In genomic region chr6:4022645-4023044, GRCm38 (mm10) we compare ENCODE assay signal across 18 mouse cellular contexts. TPM values are rescaled to one million over a fixed set of nuclear protein-coding genes. Genes with fewer than 3 reads are reported as not detected.
"Had no signal": no experiment of that assay in that cellular context is flagged by ENCODE, and none has a peak within 500 bp of the region (broad histone marks: within the 10 kb centered on the region; RNA-seq: fewer than 3 reads in every experiment).

No protein-coding gene starts in this region.

- DNase-seq: liver; liver, embryonic 13.5 days; liver, postnatal 0 days; retina, postnatal 1 day; thymus, postnatal 36 days had no signal

- ATAC-seq: intestine, embryonic 16.5 days; liver, postnatal 0 days; midbrain, embryonic 16.5 days had no signal

- H3K4me3 ChIP-seq: layer of hippocampus, adult 2 months; limb, embryonic 12.5 days; liver, embryonic 13.5 days; megakaryocyte, embryonic 14.5 days; midbrain, embryonic 12.5 days; neural tube, embryonic 13.5 days; stomach, embryonic 15.5 days had no signal

- H3K27ac ChIP-seq: layer of hippocampus, adult 2 months; limb, embryonic 12.5 days; liver, embryonic 13.5 days; macrophage; midbrain, embryonic 12.5 days; neural tube, embryonic 13.5 days; stomach, embryonic 15.5 days had no signal

- H3K4me1 ChIP-seq: limb, embryonic 12.5 days; liver, embryonic 13.5 days; midbrain, embryonic 12.5 days; neural tube, embryonic 13.5 days; stomach, embryonic 15.5 days had no signal

- H3K27me3 ChIP-seq: limb, embryonic 12.5 days; liver, embryonic 13.5 days; megakaryocyte, embryonic 14.5 days; midbrain, embryonic 12.5 days; neural tube, embryonic 13.5 days; stomach, embryonic 15.5 days had no signal

- H3K9me3 ChIP-seq: limb, embryonic 12.5 days; liver, embryonic 13.5 days; megakaryocyte, embryonic 14.5 days; midbrain, embryonic 12.5 days; neural tube, embryonic 13.5 days; stomach, embryonic 15.5 days had no signal

- H3K36me3 ChIP-seq: limb, embryonic 12.5 days; liver, embryonic 13.5 days; midbrain, embryonic 12.5 days; neural tube, embryonic 13.5 days; stomach, embryonic 15.5 days had no signal

- H3K4me2 ChIP-seq: limb, embryonic 12.5 days; liver, embryonic 13.5 days; midbrain, embryonic 12.5 days; neural tube, embryonic 13.5 days; stomach, embryonic 15.5 days had no signal

- H3K9ac ChIP-seq: limb, embryonic 12.5 days; liver, embryonic 13.5 days; liver, postnatal 0 days; midbrain, embryonic 12.5 days; neural tube, embryonic 13.5 days; stomach, embryonic 15.5 days had no signal

RNA-seq across cellular contexts. Expression of gene Gngt1, which starts 29.1 kb away (rescaled TPM):
- polyA plus RNA-seq: limb, embryonic 12.5 days; liver, embryonic 13.5 days; lung, embryonic 16.5 days; macrophage; midbrain, embryonic 12.5 days; midbrain, embryonic 16.5 days; neural tube, embryonic 13.5 days; spleen, adult 2 months; stomach, embryonic 15.5 days; testis, adult 2 months; thymus, postnatal 0 days had no signal

RNA-seq across cellular contexts. Expression of gene Tfpi2, which starts 33.9 kb away (rescaled TPM):
- polyA plus RNA-seq: macrophage; testis, adult 2 months had no signal
